Mouse (Mus musculus) megakaryocyte-erythroid progenitor cell, adult 5-6 weeks (primary cell): ENCODE measurements around the gene Vtn. TPM values are rescaled to one million over a fixed set of nuclear protein-coding genes. Genes with fewer than 3 reads are reported as not detected.
A peak's percentile ranks its signal among the peaks of the same experiment; 100 is the strongest.

ENCODE experiments used
- ATAC-seq: replicated peaks from 2 replicates; pipeline ENCODE4 v1.8.0; 2016; ENCODE audit warnings: mild to moderate bottlenecking, inconsistent platforms; ENCODE audit not compliant: severe bottlenecking, poor library complexity, low FRiP score, low TSS enrichment
- total RNA-seq, 2 experiments: library from RNA; stranded (forward) in 1 of 2; stranded (reverse) in 1 of 2; fragments of 200-1000, 215-1000 nt in 1 of 2; fragments of >200 nt in 1 of 2; fragmentation: Nextera tagmentation in 1 of 2; gene quantifications; 2 replicates each; pipeline ENCODE4 v1.2.3; 2014 to 2017

Gene Vtn
- total RNA-seq, 2 experiments from 2014 or later, result not detected

- no peak for ATAC-seq
Observed at GRCm38 (mm10) chr11:78495904-78496303, 3.0 kb upstream of the Vtn start.

- no peak for ATAC-seq
Observed at GRCm38 (mm10) chr11:78497071-78497541, 1.8 kb upstream of the Vtn start.

- peak; percentile 97 for ATAC-seq
Observed at GRCm38 (mm10) chr11:78497544-78498522, 1.1 kb upstream of the Vtn start, which contains the start of gene Sarm1. Sarm1 (minus strand) TSS chr11:78497754.

GRCm38 (mm10) chr11:78499543-78499942 is 652 bp downstream of the Vtn start:
- no peak for ATAC-seq

- ATAC-seq, result no peak
Observed at GRCm38 (mm10) chr11:78500623-78501202, 1.8 kb downstream of the Vtn start.

GRCm38 (mm10) chr11:78501529-78501928 is 2.6 kb downstream of the Vtn start:
- ATAC-seq, result no peak

GRCm38 (mm10) chr11:78502909-78503650 is 4.2 kb downstream of the Vtn start, which contains the start of gene Sebox:
Sebox (plus strand) TSS chr11:78503447.
- ATAC-seq, result no peak

GRCm38 (mm10) chr11:78505430-78505829 is 6.5 kb downstream of the Vtn start:
- no peak for ATAC-seq

- ATAC-seq, result peak; percentile 63
Observed at GRCm38 (mm10) chr11:78509148-78509547, 10.3 kb downstream of the Vtn start.

- peak; percentile 91 for ATAC-seq
Observed at GRCm38 (mm10) chr11:78512025-78512957, 13.4 kb downstream of the Vtn start, which contains the start of the genes Tmem199 and Poldip2. Tmem199 (minus strand) TSS chr11:78512172. Poldip2 (plus strand) TSS chr11:78512193.

- ATAC-seq, result no peak
Observed at GRCm38 (mm10) chr11:78513106-78513790, 14.4 kb downstream of the Vtn start.

- no peak for ATAC-seq
Observed at GRCm38 (mm10) chr11:78515549-78516325, 16.8 kb downstream of the Vtn start.

- ATAC-seq, result no peak
Observed at GRCm38 (mm10) chr11:78518931-78519330, 20.0 kb downstream of the Vtn start.

- no peak for ATAC-seq
Observed at GRCm38 (mm10) chr11:78521880-78522279, 23.0 kb downstream of the Vtn start.

GRCm38 (mm10) chr11:78522481-78522997 is 23.6 kb downstream of the Vtn start:
- peak; percentile 36; the same call in 1 of the 2 replicates for ATAC-seq

GRCm38 (mm10) chr11:78523241-78523955 is 24.5 kb downstream of the Vtn start:
- ATAC-seq, result no peak
